Mouse (Mus musculus): ENCODE data around the gene Knstrn.
A peak's percentile ranks its signal among the peaks of the same experiment; 100 is the strongest.

Knstrn gene

DNA sequence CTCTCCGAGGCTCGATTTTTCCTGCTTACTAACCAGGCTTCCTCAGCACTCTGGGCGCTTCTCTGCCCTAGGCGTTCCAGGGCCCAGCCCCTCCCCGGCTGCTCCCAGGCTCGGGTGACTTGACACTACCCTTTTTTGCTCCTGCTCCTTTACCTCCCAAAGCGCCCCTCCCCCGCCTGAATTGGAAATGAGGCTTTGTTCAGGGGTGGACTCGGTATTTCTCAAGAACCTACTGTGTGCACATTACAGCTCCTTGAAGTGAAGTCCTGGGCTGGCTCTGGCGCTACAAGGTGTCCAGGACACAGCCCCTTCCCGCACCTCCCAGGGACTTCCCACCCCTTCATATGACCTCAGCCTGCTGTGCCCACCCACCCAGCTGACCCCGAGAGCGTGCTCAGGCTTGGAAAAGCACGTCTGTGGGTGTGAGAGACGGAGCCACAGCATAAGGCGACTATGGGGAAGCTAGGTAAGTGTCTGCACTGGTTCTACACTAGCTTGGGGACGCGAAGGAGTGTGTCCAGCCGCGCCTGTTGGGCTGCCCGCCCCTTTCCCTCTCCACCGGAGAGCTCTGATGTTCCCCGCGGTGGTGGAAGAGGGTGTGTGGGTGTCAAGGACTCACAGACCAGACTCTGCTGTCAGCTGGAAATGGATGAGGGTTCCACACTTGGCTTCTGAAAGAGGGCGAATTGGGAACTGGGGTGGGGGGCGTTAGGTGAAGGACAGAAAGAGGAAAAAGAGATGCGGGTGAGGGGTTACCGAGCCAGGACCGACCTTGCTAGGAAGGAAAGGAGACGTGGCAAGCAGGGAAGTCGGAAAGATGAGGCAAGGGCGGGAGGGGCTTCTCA lies 86.4 kb downstream of the Knstrn start, which contains the start of gene Bahd1:
TSS of gene Bahd1 (plus strand) at position 397 of the 845 bp plus-strand sequence.
- DNase-seq (ENCODE audit: low spot score), result peak; percentile 46

DNA sequence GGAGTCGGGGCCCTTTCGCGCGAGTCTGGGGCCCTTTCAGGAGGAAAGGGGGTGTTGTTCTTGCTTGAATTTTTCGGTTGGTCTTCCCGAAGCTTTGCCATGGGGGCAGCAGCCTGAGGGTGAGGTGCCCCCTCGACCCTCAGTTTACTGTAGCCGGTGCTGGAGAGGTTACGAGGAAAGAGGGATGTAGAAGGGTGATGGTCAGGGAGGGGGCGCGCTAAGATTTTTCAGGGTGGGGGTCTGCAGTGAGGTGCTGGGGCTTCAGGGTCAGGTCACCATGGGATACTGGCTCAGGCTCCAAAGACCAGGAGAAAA lies 87.0 kb downstream of the Knstrn start:
- no peak for DNase-seq (ENCODE audit: low spot score)

- peak; percentile 97 for DNase-seq (ENCODE audit: low spot score)
Measured at GRCm38 (mm10) chr2:118901175-118902031, 87.6 kb downstream of the Knstrn start.

DNA sequence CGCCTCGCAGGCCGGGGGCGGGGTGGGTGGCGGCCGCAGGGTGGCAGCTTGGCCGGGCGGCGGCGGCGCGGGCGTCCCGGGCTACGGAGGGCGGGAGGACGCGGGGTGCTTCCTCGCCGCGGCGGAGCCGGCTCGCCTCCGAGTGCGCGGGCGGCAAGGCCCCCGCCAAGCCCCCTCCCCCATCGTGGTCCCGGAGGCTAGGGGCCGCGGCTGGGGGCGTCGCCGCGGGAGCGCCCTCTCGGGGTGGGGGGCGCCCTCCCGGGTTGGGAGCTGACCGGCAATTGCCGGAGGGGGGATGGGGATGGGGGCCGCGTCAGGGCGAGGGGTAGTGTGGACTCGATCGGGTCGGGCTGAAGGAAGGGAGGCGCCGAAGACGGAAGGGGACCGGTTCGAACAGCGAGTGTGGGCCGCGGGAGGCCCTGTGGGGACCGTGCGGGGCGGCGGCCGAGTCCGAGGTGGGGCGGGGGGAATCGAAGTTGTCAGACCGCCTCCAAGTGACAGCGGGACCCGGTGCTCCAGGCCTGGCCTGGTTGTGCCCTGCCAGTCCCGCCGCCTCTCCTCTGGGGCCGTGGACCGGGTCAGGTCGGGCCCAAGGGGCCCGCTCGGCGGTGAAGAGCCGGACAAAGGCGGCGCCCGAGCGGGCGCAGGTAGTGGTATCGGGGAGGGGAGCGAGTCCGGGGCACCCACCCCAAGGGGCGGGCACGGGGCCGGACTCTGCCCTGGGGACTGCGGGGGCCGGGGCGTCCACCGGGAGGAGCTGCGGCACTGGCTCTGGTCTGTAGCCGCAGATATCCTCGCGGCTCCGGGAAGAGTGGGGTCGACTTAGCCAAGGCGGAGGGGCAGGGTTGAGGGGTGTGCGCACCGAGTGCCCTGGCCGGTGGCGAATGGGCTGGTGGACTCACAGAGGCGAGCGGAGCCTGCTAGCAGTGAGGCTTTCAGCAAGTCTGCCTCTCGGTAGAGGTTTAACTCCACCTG lies 88.5 kb downstream of the Knstrn start:
- DNase-seq (ENCODE audit: low spot score), result peak; percentile 47

- DNase-seq (ENCODE audit: low spot score), result no peak
Measured at GRCm38 (mm10) chr2:118903333-118903741, 89.5 kb downstream of the Knstrn start.
